Mouse (Mus musculus) C2C12 (cell line): ENCODE data around the gene Topors.

ENCODE experiments used
- CEBPB ChIP-seq: IDR thresholded peaks from one replicate; pipeline ENCODE4 v1.6.1; 2011; ENCODE audit warnings: low read depth, mild to moderate bottlenecking, control low read depth, moderate library complexity
- CTCF ChIP-seq: IDR thresholded peaks from one replicate; pipeline ENCODE4 v1.5.1; 2011; ENCODE audit not compliant: control insufficient read depth, insufficient read depth, insufficient read length
- FOSL1 ChIP-seq: IDR thresholded peaks from one replicate; pipeline ENCODE4 v1.8.0; 2011; ENCODE audit warnings: mild to moderate bottlenecking, low read length; ENCODE audit not compliant: poor library complexity, insufficient read depth, severe bottlenecking
- MAX ChIP-seq: IDR thresholded peaks from one replicate; pipeline ENCODE4 v1.6.1; 2011; ENCODE audit warnings: mild to moderate bottlenecking, control low read depth
- USF1 ChIP-seq: IDR thresholded peaks from one replicate; pipeline ENCODE4 v1.6.1; 2011; ENCODE audit warnings: low read depth, mild to moderate bottlenecking, control low read depth, moderate library complexity

GRCm38 (mm10) chr4:40268204-40268813 lies 1.3 kb downstream of the Topors start:
- TF ChIP-seq MAX (no peak), CTCF (no peak), USF1 (no peak), CEBPB (no peak), FOSL1 (no peak)
